Mouse (Mus musculus): ENCODE data around the gene Zfp687.

DNA sequence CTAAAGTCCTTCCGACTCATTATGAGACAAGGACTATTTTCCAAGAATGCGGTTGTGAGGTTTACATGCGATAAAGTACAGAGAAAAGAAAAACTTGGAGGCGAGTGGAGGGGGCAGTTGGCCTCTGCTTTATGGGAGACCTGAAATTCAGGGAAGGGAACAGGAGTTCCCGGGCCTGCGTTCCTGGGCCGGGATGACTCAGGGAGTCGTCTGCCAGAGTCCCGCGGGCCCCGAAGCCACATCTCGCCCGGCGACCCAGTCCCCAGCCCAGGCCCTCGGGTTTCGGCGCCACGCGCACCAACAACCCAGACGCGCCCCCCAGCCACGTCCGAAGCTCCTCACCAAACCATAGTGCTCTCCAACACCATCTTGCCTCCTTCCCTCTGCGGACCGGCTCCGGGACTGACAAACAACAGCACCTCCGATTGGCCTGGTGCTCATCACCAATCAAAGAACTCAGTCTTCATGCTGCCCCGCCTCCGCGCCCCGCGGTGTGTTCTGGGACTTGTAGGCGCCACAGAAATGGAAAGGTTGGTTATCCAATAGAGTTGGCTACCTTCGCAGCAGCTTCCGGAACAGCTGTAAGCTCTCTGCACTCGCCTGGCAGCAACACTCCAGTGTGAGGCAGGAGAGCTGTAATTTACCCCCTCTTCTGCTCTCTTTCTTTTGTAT is 27.1 kb upstream of the Zfp687 start, which contains the start of gene Psmd4:
- TF ChIP-seq CTCF (IDR thresholded peaks at IDR 0.05; ENCODE audit: borderline replicate concordance, extremely low read depth, insufficient read depth, insufficient read length) (no peak), POLR2A (IDR thresholded peaks at IDR 0.05; ENCODE audit: borderline replicate concordance, extremely low read depth, insufficient read depth, insufficient read length, poor library complexity, severe bottlenecking) (peak; percentile 83; the same call in 1 of the 2 replicates)

All from brain, embryonic 14.5 days (tissue).